Mouse (Mus musculus) MEL (cell line): Measurements from ENCODE around the gene 3110082I17Rik. TPM values are rescaled to one million over a fixed set of nuclear protein-coding genes. Genes with fewer than 3 reads are reported as not detected.

Experiments used
- DNase-seq: peaks from one replicate; pipeline ENCODE4 v3.0.0; 2011; ENCODE audit warnings: low read depth, low spot score
- H3K27ac ChIP-seq: 2 replicates; pipeline ENCODE4 v1.5.1; 2012; ENCODE audit warnings: low read depth, mild to moderate bottlenecking, control low read depth, low read length, moderate library complexity; ENCODE audit not compliant: control insufficient read depth
- H3K27me3 ChIP-seq, 2 experiments: fragments of 150-350 bp in 1 of 2; sonication (generic) in 1 of 2; 2 replicates each; pipeline ENCODE4 v1.6.1; 2012; ENCODE audit warnings: low read length in 2 of 2, mild to moderate bottlenecking in 2 of 2, improper control_type of control experiment in 1 of 2, moderate library complexity in 1 of 2; ENCODE audit not compliant: insufficient read depth in 2 of 2, control insufficient read depth in 1 of 2
- H3K36me3 ChIP-seq, 2 experiments: 2 replicates each; pipeline ENCODE4 v1.6.1; 2012 to 2014; ENCODE audit warnings: low read length in 2 of 2, improper control_type of control experiment in 1 of 2, inconsistent platforms in 1 of 2, mild to moderate bottlenecking in 1 of 2; ENCODE audit not compliant: insufficient read depth in 2 of 2, control insufficient read depth in 1 of 2
- H3K4me1 ChIP-seq, 2 experiments: fragments of 150-350 bp in 1 of 2; sonication (generic) in 1 of 2; 2 replicates each; pipeline ENCODE4 v1.6.1; 2012; ENCODE audit warnings: low read length in 2 of 2, improper control_type of control experiment in 1 of 2, mild to moderate bottlenecking in 1 of 2; ENCODE audit not compliant: insufficient read depth in 2 of 2, control insufficient read depth in 1 of 2
- H3K4me3 ChIP-seq, 2 experiments: fragments of 150-350 bp in 1 of 2; sonication (generic) in 1 of 2; 2 replicates each; pipeline ENCODE4 v1.5.1; 2012; ENCODE audit warnings: low read depth in 2 of 2, low read length in 2 of 2, mild to moderate bottlenecking in 2 of 2, moderate library complexity in 2 of 2, control low read depth in 1 of 2, improper control_type of control experiment in 1 of 2; ENCODE audit not compliant: control insufficient read depth in 1 of 2, insufficient read depth in 1 of 2
- H3K79me2 ChIP-seq: 2 replicates; pipeline ENCODE4 v1.6.1; 2012; ENCODE audit warnings: mild to moderate bottlenecking, low read length, moderate library complexity; ENCODE audit not compliant: control insufficient read depth, poor library complexity, insufficient read depth
- H3K9ac ChIP-seq: 2 replicates; pipeline ENCODE4 v1.6.1; 2012; ENCODE audit warnings: low read depth, mild to moderate bottlenecking, control low read depth, low read length, moderate library complexity; ENCODE audit not compliant: control insufficient read depth, poor library complexity, severe bottlenecking
- H3K9me3 ChIP-seq: fragments of 150-350 bp; sonication (generic); replicated peaks from 2 replicates; pipeline ENCODE4 v1.6.1; 2012; ENCODE audit warnings: mild to moderate bottlenecking, low read length, improper control_type of control experiment, moderate library complexity; ENCODE audit not compliant: insufficient read depth
- BHLHE40 ChIP-seq: IDR thresholded peaks from 2 replicates; pipeline ENCODE4 v1.6.1; 2012; ENCODE audit warnings: low read depth, mild to moderate bottlenecking, inconsistent platforms, low read length, improper control_type of control experiment, borderline replicate concordance
- E2F4 ChIP-seq: IDR thresholded peaks from 2 replicates; pipeline ENCODE4 v1.6.1; 2011; ENCODE audit warnings: low read depth, low read length, improper control_type of control experiment, borderline replicate concordance
- ELF1 ChIP-seq: IDR thresholded peaks from 2 replicates; pipeline ENCODE4 v1.6.1; 2014; ENCODE audit warnings: low read depth, mild to moderate bottlenecking, inconsistent platforms, low read length, improper control_type of control experiment, moderate library complexity
- KAT2A ChIP-seq: conservative IDR thresholded peaks from 2 replicates; pipeline ENCODE4 v1.6.1; 2012; ENCODE audit warnings: low read depth, low read length, improper control_type of control experiment, inconsistent platforms
- MAX ChIP-seq: IDR thresholded peaks from 2 replicates; pipeline ENCODE4 v1.6.1; 2011; ENCODE audit warnings: low read length, improper control_type of control experiment
- MAZ ChIP-seq: IDR thresholded peaks from 2 replicates; pipeline ENCODE4 v1.6.1; 2012; ENCODE audit warnings: low read depth, mild to moderate bottlenecking, inconsistent platforms, low read length, improper control_type of control experiment
- MEF2A ChIP-seq: IDR thresholded peaks from 2 replicates; pipeline ENCODE4 v1.6.1; 2014; ENCODE audit warnings: low read depth, mild to moderate bottlenecking, inconsistent platforms, low read length, improper control_type of control experiment; ENCODE audit not compliant: poor library complexity, insufficient replicate concordance, severe bottlenecking; ENCODE audit errors: extremely low read depth
- MXI1 ChIP-seq: IDR thresholded peaks from 2 replicates; pipeline ENCODE4 v1.6.1; 2011; ENCODE audit warnings: mild to moderate bottlenecking, low read depth, low read length, improper control_type of control experiment
- MYB ChIP-seq: IDR thresholded peaks from 2 replicates; pipeline ENCODE4 v1.6.1; 2011; ENCODE audit warnings: mild to moderate bottlenecking, low read depth, low read length, improper control_type of control experiment
- MYC ChIP-seq: IDR thresholded peaks from 2 replicates; pipeline ENCODE4 v1.6.1; 2011; ENCODE audit warnings: low read depth, mild to moderate bottlenecking, low read length, improper control_type of control experiment, moderate library complexity
- NELFE ChIP-seq: IDR thresholded peaks from 2 replicates; pipeline ENCODE4 v1.6.1; 2011; ENCODE audit warnings: low read depth, low read length, improper control_type of control experiment
- POLR2AphosphoS5 ChIP-seq: IDR thresholded peaks from 2 replicates; pipeline ENCODE4 v1.6.1; 2012; ENCODE audit warnings: low read depth, borderline replicate concordance, mild to moderate bottlenecking, inconsistent platforms, low read length, moderate library complexity, mixed read lengths
- RCOR1 ChIP-seq: IDR thresholded peaks from 2 replicates; pipeline ENCODE4 v1.6.1; 2012; ENCODE audit warnings: low read depth, mild to moderate bottlenecking, inconsistent platforms, low read length, improper control_type of control experiment
- SIN3A ChIP-seq: IDR thresholded peaks from 2 replicates; pipeline ENCODE4 v1.6.1; 2012; ENCODE audit warnings: low read length, improper control_type of control experiment, inconsistent platforms
- SMC3 ChIP-seq: IDR thresholded peaks from 2 replicates; pipeline ENCODE4 v1.6.1; 2011; ENCODE audit warnings: low read depth, low read length, improper control_type of control experiment
- TBP ChIP-seq: IDR thresholded peaks from 2 replicates; pipeline ENCODE4 v1.8.0; 2011; ENCODE audit warnings: low read depth, low read length, improper control_type of control experiment
- TCF12 ChIP-seq: IDR thresholded peaks from 2 replicates; pipeline ENCODE4 v1.6.1; 2014; ENCODE audit warnings: low read depth, mild to moderate bottlenecking, inconsistent platforms, low read length, improper control_type of control experiment, moderate library complexity
- UBTF ChIP-seq: IDR thresholded peaks from 2 replicates; pipeline ENCODE4 v1.6.1; 2012; ENCODE audit warnings: low read depth, mild to moderate bottlenecking, inconsistent platforms, low read length, improper control_type of control experiment, moderate library complexity, borderline replicate concordance; ENCODE audit not compliant: insufficient read depth
- ZC3H11A ChIP-seq: IDR thresholded peaks from 2 replicates; pipeline ENCODE4 v1.6.1; 2012; ENCODE audit warnings: low read depth, mild to moderate bottlenecking, inconsistent platforms, low read length, improper control_type of control experiment
- ZNF384 ChIP-seq: IDR thresholded peaks from 2 replicates; pipeline ENCODE4 v1.6.1; 2012; ENCODE audit warnings: low read depth, mild to moderate bottlenecking, inconsistent platforms, low read length, improper control_type of control experiment
- polyA plus RNA-seq, 2 experiments: library from polyadenylated mRNA; stranded (reverse) in 1 of 2; unstranded in 1 of 2; fragments of >175 nt in 1 of 2; fragments of >200 nt in 1 of 2; gene quantifications; 2 replicates each; pipeline versions ENCODE4 v1.2.1 to v1.2.4; 2012; ENCODE audit warnings: low replicate concordance in 2 of 2, low read depth in 1 of 2; ENCODE audit not compliant: insufficient read length in 2 of 2, insufficient read depth in 1 of 2, missing spikeins in 1 of 2
- total RNA-seq: library from RNA; depleted of rRNA; stranded (reverse); fragments of 300-350 nt; gene quantifications from 2 replicates; pipeline ENCODE4 v1.2.3, GENCODE M21; 2012

Gene 3110082I17Rik
- total and polyA plus RNA-seq, 3 experiments = 58.1 to 79.5 TPM; not detected in 1

GRCm38 (mm10) chr5:139379771-139380384 lies 80.4 kb downstream of the 3110082I17Rik start:
- Histone ChIP-seq H3K36me3 (peaks cover 0 to 30% of the 10 kb centered on the region in 2 experiments; a peak in 2 of 4 replicates), H3K9ac (peak overlapping the region; percentile 67), H3K79me2 (peaks cover 14% of the 10 kb centered on the region), H3K9me3 (no peaks in the 10 kb centered on the region), H3K4me3 (peak overlapping the region; percentile 66 to 83)
- DNase-seq = no peak
- no peak for TF ChIP-seq E2F4
- no peak for TF ChIP-seq MYB
- TF ChIP-seq RCOR1 = no peak
- TF ChIP-seq KAT2A = no peak
- no peak for TF ChIP-seq MYC
- no peak for TF ChIP-seq MAZ
- TF ChIP-seq BHLHE40 = no peak
- no peak for TF ChIP-seq ELF1
- no peak for TF ChIP-seq TBP
- no peak for TF ChIP-seq TCF12
- no peak for TF ChIP-seq UBTF
- no peak for TF ChIP-seq MAX
- no peak for TF ChIP-seq SIN3A
- TF ChIP-seq POLR2AphosphoS5 = no peak
- TF ChIP-seq, all 39 proteins: peak for 0
- Histone ChIP-seq H3K27ac (peak overlapping the region; percentile 50), H3K4me1 (peaks cover 18 to 36% of the 10 kb centered on the region in 2 experiments), H3K27me3 (no peaks in the 10 kb centered on the region)

GRCm38 (mm10) chr5:139378986-139379629 lies 81.2 kb downstream of the 3110082I17Rik start:
- H3K4me1 ChIP-seq = peaks cover 18 to 35% of the 10 kb centered on the region in 2 experiments

More at GRCm38 (mm10) chr5:139378986-139379629, 81.2 kb downstream of the 3110082I17Rik start:
- TF ChIP-seq MXI1 (no peak), SMC3 (no peak), TCF12 (no peak), NELFE (no peak), ZNF384 (no peak), ZC3H11A (no peak), MEF2A (no peak), MAZ (no peak)
- Histone ChIP-seq H3K27ac (no peak overlapping the region), H3K27me3 (no peaks in the 10 kb centered on the region), H3K4me3 (no peak overlapping the region), H3K36me3 (peaks cover 0 to 30% of the 10 kb centered on the region in 2 experiments; a peak in 2 of 4 replicates), H3K9me3 (no peaks in the 10 kb centered on the region), H3K79me2 (peaks cover 14% of the 10 kb centered on the region), H3K9ac (no peak overlapping the region)
- no peak for DNase-seq
